Mouse (Mus musculus): ENCODE results near the gene Ncdn.

- TF ChIP-seq CTCF (IDR thresholded peaks at IDR 0.05; ENCODE audit: low read depth, low read length) (no peak), POLR2A (IDR thresholded peaks at IDR 0.05; ENCODE audit: borderline replicate concordance, low read depth, low read length) (no peak)
Observed at GRCm38 (mm10) chr4:126752024-126752607, 1.1 kb downstream of the Ncdn start.
